Mouse (Mus musculus) kidney, adult 2 months (tissue): ENCODE data around the gene Calml4.

Source experiments
- CTCF ChIP-seq: fragments of 200-500 bp; conservative IDR thresholded peaks from 2 replicates; pipeline ENCODE4 v1.5.1; 2011; ENCODE audit warnings: low read depth, mild to moderate bottlenecking, control low read depth, low read length, moderate library complexity, mixed read lengths; ENCODE audit not compliant: insufficient read depth, insufficient read length
- POLR2A ChIP-seq: fragments of 200-500 bp; IDR thresholded peaks from one replicate; pipeline ENCODE4 v1.6.1; 2011; ENCODE audit warnings: low read depth, low read length, control low read depth

GRCm38 (mm10) chr9:62820829-62821228 lies 37.1 kb upstream of the Calml4 start:
- TF ChIP-seq CTCF (no peak), POLR2A (no peak)
